Mouse (Mus musculus) lung, postnatal 25 days (tissue): Measurements from ENCODE around the gene Zic2.
"Not testable (repeated sequence)": the region's sequence is repeated elsewhere in the genome, so short reads cannot be mapped to it uniquely, and the experiment has no call there.

ENCODE experiments used
- DNase-seq: peaks from one replicate; pipeline ENCODE4 v3.0.0; 2022; ENCODE audit warnings: low spot score

The Zic2 gene

DNA sequence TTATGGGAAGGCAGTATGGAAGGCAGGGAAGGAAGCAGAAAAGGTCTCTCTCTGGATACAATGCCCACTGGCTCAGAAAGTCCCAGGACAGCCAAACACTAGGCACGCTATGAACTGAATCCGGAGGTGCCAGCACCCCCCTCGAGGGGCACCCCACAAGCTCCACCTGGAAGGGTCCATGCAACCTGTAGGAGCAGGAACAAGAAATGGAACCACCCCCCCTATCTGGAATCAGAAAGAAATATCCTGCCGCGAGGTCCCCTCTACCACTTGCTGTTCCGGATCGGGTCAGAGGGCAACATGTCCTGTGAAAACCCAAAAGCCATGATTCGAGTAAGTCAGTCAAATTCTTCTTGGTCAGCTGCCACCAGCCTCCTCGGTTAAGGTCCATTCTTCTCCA, 13.3 kb upstream of the Zic2 start:
- no peak for DNase-seq

DNA sequence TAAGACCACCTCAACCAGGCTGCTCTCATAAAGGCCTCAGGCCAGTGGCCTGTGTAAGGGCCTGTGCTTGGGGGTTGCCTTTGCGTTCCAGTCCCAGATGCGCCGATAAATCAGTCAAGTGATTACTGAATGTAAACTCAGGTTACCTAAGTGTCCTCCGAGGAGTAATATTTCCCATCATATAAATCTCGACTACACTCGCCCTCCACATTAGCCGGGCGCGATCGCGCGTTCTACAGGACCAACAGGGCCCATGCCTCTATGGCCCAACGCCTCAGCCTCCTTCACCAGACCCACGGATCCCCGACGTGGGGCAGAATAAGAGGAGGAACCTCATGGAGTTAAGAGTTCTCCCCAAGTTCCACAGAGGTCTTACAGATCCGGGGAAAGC, 12.6 kb upstream of the Zic2 start:
- DNase-seq = no peak

DNA sequence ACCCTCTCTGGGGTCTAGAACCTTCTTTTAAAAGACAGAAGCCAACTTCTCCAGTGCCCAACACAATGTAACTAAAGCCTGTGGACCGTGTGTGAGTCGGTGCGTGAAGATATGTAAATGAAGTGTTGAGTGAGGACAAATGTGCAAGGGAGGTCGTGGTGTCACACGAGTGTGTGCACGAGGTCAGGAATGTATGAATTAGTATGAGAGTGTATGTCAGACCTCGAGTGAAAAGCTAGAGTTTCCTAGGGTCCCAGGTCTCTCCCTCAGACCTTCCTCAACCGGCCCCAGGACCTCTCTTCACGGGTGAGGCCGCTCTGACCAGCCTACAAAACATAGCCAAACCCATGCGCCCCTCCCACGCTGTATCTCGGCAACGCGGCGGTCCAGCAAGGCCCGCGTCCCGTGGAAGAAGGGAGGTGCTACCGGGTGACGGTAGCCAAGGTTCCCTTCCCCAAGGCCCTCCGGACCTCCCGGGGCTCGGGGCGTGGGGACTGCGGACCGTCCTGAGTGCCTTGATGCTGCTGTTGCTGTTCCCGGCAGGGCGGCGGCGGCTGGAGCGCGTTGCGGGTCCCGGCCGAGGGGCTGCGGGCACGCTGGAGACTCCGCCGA, 12.0 kb upstream of the Zic2 start:
- no peak for DNase-seq

DNA sequence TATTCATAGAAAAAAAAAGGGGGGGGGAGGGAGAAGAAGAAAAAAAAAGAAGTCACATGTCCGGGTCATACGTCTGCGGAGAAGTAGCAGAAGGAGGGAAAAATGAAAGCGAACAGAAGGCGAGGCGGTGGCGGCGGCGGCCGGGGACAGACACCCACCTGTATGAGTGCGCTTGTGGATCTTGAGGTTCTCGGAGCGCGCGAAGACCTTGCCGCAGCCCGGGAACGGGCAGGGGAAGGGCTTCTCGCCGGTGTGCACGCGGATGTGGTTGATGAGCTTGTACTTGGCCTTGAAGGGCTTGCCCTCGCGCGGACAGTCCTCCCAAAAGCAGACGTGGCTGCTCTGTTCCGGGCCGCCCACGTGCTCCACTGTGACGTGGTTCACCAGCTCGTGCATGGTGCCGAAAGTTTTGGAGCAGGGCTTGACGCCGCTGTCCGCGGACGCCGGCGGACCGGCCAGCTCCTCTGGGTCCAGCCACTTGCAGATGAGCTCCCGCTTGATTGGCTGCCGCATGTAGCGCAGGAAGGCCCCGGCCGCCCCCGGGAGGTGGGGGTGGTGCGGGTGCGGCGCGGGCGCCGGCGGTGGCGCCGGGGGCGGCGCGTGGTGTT, 11.4 kb upstream of the Zic2 start:
- DNase-seq = not testable (repeated sequence)

DNA sequence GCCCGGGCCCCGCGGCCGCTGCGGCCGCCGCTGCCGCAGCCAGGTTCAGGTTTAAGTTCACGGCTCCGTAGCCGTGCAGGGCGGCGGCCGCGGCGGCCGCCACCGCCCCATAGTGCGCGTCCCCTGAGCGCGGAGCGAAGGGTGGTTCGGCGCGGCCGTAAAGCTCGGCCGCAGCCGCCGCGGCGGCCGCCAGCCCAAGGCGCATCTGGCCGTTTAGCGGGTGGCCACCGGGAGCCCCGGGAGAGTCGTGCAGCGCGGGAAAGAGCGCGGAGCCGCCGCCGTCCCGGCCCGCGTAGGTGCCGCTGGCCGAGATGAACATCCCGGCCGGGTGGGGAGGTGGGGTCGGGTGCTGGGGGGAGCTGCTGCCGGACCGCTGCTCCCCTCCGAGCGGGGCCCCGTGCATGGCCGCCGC, 10.9 kb upstream of the Zic2 start:
- DNase-seq = no peak

DNA sequence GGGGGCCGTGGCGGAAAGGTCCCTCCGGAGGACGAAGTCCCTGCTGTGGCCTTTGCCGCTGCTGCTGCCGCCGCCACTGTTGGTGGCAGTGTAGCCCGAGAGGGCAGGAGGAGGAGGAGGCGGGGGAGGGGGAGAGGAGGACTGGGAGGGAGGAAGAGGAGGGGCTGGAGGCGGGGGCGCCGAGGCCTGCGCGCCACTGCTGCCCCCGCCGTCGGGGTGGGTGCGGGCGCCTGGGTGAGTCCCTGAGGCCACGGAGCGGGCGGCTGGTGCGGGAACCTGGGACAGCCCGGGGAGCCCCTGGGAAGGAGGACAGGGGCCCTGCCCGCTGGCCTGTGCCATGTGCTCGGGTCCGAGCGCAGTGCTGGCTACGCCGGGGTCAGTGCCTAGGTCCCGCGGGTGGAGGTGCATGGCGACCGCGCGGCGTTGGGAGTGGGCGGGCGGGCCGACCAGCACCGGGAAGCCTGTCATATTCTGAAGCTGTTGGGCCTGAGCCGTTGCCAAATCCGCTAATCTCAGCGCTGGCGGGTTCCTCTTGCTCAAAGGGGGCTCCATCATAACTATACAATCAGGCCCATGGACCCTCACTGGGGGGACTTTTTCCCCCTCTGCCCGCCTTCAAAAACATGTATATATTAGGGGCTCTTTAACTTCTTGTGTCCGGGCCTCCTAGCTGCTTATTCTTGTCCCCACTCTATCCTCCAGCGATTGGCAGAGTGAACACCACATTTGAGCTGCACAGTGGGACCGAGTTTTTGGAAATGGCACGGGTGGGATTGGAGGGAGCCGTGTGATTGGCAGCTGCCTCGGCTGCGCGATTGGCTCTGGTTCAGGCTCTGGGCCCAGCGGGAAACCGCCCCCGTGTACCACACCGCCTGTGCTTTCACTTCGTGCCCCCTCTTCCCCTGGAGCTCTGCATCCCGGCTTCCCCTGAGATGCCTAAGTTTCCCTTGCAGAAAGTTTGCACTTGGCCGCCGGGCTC, 10.2 kb upstream of the Zic2 start, which contains the start of gene Zic5:
Zic5 (minus strand) TSS at position 915 of the 979 bp plus-strand sequence.
- DNase-seq = no peak

DNA sequence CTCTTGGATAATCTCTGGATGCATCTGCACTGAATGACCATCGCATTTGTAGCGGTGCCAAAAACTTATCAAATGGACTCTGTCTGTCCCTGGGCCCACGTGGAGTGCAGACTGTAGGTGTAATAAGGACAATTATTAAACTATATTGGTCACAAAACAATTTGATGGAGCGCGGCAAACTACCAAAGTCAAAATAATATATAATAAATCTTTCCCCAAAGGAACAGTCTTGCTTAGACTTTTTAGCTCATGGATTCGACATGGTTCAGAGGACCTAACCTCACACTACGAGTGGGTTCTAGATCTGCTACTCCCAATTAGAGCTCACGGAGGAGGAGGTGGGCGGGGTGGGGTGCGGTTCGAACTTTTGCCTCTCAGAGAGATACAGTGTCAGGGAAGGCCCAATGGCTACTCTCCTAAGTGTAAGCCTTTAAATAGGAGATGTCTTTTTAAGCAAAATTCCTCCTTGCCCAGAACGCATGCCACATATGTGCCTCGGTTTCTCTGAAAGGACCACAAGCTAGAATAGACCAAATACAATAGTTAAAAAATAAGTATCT, 9.2 kb upstream of the Zic2 start:
- DNase-seq = no peak

DNA sequence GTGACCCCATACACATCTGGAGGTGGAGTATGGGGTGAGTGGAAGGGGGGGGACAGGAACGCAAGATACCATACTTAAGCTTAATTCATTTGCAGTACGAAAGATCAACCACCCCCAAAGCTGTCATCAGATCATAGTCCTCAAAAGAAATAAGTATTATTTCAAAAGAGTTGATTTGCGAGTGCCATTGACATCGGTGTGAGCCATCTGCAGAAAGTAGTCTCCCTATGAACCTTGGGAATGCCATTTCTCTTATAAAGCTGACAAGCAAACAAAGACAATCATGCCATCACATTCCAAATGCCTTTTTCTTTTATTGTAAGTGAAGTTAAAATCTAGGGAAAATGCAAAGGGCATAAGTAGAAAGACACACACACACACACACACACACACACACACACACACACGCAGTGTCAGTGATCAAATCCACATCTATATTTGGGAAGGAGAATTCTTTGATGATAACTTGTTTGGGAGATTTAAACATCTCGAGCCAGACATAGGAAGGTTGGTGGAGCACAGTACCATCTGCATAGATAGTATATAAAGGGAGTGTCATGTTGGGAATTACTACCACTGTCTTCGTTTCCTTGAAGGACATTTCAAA, 8.4 kb upstream of the Zic2 start:
- DNase-seq = no peak

DNA sequence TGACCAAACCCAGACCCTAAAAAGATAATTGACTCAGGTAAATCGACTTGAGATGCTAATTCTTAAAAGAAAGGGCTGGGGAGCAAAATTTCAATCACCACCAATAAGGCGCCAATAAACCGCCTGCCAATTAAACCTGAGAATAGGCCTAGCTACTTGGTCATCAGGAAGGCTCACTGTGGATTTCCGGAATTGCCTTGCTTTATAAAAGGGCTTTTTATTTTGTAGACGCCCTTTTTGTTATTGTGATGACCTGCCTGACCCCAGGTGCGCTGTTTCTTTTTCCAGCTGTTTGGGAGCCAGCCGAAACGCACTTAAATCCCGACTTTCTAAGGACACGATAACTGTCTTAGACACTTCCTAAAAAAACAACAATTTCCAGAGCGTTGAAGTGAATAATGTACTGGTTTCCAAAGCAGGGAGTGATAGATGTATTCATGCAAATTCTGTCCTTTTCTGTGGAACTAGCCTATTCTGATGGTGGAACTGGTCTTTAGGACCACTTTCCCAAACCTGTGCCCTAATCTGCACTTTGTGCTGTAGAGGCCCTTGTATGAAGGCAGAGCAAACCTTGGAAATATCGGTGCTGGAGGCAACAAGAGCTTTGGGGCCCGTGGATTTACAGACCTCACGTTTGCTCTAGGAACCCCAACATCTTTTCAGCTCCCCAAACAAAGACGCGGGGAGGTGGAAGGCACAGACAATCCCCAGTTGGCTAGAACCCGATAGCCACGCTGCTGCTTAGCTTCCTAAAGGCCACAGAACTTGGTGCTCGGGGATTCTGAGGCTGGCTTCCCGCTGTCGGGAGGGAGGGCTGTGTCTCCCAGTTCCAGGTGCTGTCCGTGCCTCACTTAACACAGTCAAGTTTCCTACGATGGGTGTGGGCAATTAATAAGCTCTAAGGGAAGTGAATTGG, 7.1 kb upstream of the Zic2 start:
- DNase-seq = no peak

DNA sequence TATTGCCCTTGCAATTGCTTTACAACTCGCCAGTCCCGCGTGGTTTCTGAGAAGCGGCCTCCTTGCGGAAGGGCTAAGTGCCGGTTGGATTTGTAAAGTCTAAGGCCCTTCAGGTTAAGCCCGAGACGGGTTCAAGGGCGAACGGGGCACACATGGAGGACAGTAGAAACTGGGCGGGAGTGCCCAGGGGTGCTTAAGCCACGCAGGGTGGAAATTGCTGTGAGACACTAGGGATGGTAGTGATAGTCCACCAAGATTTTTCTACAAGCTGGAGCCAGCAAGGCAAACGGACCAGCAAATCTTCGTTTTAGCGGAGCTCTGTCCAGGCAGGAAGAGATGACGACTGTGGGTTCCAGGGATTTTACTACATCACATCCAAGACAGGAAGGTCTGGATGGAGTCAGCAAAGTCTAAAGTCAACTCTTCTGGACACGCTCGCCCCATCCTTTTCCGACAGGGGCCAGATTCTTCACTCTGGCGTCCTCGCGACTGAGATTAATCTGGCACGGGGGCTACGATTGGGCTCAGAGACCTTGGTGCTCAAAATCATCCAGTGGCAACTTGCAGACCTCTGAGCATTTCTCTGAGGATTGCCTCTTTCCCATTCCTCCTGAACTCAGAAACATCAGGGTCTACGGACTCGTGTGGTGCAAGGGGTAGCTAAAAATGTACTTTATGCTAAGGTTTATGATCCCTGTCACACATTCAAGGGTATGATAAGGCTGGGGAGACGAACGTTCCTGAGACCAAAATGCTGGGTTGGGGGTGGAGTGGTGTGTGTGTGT, 6.1 kb upstream of the Zic2 start:
- no peak for DNase-seq

DNA sequence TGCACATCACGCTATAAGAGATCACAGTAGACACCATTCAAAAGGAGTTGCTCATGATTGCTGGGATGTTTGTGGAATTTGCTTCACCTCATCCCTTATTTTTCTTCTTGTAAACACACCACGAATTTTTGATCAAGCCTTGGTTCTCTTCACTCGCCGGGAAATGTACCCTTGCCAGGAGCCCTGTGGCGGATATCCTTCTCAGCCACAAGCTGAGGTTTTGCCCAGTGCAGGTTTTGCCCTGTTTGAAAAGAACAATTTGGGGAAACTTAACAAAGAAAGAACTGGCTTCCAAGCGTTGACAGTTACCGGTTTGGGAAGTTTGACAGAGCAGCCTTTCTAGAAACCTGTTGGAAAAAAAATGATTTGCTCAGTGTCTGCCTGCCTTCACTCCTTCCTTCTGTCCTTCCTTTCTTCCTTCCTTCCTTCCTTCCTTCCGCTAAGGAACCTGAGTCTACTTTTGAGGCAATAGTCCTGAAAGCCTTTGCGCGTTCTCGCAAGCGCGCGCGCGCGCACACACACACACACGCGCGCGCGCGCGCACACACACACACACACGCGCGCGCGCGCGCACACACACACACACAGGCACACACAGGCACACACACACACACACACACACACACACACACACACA, 3.7 kb upstream of the Zic2 start:
- no peak for DNase-seq

DNA sequence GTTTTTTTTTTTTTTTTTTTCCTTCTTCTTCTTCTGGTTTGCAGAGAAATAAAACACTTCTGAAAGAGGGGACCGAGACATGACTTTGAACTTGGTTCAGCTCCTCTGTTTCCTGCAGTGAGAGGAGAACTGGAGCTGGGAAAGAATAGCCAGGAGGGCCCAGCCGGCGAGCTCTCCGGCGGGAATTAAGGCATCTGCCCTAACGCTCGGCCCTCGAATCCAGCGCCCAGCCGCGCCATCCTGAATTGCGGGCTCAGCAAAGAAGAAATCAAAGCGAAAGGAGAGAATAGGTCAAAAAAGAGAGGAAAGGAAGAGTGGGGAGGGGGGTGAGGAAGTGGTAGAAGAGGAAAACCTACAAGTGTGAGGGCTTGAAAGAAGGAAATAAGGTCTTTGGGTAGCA, 3.1 kb upstream of the Zic2 start:
- no peak for DNase-seq

DNA sequence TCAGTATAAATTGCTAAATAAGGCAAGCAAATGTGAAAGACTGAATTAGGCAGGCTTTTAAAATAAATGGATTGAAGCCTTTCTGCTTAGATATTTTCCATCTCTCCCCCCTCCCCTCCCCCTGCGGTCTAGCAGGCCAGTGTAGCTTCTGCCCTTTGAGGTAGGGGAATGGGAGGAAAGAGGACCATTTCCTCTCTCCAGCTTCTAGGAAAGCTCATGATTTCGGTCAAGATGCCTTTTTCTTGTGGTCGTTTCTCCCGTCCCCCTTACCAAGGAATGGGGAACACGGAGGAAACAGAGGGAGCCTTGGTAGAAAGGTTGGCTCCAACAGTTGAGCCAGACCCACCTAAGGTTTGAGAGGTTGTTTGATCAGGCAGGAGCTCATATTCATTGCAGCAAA, 2.6 kb upstream of the Zic2 start:
- DNase-seq = no peak

DNA sequence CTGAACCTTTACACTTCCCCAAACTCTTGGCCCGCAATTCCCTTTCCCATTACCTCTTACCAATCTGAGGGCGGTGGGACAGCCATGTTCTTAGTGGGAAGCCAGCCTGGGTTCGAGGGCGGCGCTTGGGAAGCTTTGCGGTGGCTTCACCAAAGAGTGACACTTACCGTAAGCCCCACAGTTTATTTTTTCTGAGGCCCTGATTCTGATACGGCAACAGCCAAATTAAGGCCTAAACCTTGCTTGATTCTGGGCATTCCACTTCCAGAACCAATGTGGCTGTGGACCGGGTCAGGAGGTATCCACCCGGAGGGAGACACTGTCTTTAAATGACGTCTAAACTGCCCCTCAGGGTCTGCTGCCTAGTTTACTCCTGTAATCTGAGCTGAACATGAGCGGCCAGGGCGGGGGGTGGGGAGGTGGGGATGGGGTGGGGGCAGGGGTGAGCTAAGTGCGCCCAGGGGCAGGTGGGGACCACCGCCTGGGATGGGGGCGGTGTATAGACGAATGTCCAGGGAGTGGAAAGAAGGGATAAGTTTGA, 2.0 kb upstream of the Zic2 start:
- DNase-seq = no peak

DNA sequence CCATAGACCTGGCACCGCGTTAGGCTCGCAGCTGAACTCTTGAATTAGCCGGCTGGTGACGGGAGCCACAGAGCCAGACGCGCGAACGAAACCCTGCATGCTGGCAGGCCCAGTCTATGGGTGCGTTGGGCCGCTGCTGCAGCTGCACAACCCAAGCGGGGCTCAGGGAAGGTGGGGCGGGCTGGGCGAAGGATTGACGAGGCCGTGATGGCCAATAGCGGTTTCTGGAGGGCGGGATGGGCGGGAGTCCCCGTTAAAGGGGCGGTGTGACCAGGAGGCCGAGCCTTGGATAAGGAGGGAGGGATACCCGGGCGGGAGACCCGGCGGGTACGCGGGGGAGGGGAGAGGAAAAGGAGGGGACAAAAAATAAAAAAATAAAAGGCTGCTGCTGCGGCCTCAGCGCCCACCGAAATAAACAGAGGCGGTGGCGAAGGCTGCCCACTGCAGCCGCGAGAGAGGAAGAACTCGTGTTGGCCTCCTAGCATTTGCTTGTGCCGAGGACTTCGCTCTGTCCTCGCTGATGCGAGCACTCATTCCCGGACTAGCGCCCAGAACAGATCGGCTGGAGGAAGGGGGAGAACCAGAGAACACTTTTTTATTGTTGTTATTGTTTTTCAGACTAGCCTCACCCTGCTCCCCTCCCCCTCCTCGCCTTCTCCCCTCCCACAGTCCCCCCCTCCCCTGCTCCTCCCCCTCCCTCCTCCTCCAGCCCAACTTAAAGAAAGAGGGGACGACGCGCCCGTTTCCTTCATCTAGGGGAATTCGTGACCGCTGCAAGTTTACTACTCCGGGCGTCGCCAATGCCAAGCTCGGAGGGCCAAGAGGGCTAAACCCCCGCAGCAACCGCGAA, 969 bp upstream of the Zic2 start:
- no peak for DNase-seq

DNA sequence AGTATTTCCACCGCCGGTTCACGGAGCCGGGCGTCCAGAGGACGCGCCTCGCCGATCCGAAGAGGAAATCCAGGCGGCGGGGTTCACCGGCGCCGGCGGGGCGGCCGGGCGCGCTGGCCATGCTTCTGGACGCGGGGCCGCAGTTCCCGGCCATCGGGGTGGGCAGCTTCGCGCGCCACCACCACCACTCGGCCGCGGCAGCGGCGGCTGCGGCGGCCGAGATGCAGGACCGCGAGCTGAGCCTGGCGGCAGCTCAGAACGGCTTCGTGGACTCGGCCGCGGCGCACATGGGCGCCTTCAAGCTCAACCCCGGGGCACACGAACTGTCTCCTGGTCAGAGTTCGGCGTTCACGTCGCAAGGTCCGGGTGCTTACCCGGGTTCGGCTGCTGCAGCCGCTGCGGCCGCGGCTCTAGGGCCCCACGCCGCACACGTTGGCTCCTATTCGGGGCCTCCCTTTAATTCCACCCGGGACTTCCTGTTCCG, 364 bp downstream of the Zic2 start:
- DNase-seq = no peak

DNA sequence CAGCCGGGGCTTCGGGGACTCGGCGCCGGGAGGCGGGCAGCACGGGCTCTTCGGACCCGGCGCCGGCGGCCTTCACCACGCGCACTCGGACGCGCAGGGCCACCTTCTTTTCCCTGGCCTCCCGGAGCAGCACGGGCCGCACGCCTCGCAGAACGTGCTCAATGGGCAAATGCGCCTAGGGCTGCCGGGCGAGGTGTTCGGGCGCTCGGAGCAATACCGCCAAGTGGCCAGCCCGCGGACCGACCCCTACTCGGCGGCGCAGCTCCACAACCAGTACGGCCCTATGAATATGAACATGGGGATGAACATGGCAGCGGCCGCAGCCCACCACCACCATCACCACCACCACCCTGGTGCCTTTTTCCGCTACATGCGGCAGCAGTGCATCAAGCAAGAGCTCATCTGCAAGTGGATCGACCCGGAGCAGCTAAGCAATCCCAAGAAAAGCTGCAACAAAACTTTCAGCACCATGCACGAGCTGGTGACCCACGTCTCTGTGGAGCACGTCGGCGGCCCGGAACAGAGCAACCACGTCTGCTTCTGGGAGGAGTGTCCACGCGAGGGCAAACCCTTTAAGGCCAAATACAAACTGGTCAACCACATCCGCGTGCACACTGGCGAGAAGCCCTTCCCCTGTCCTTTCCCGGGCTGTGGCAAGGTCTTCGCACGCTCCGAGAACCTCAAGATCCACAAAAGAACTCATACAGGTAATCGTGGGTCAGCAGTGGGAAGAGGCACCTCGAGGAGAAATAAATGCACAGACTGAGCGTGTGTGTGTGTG, 996 bp downstream of the Zic2 start:
- DNase-seq = no peak

DNA sequence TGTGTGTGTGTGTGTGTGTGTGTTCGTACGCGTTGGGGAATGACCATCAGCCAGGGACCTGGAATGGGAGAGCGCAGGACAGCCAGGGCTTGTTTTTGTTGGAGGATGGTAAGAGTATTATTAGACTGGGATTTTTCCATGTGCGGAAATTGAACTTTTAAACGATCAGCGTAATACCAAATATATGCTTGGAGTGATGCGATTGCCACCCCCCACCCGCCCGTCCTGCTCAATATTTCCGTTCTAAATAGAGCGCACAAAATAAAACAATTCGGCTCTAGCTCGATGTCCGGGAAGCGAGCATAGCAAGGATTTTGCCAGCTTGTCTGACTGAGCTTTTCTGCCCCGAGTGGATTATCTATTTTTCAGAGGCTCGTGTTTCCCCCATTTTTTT, 1.6 kb downstream of the Zic2 start:
- DNase-seq = no peak
